Mouse (Mus musculus): Measurements from ENCODE around the gene Cenpu. TPM values are rescaled to one million over a fixed set of nuclear protein-coding genes. Genes with fewer than 3 reads are reported as not detected.

Cenpu gene
- polyA plus RNA-seq, 1 experiment from 2014 or later, result 21.6 TPM

- Histone ChIP-seq H3K36me3 (no peaks in the 10 kb centered on the region), H3K9ac (no peak overlapping the region), H3K4me3 (replicated peaks) (no peak overlapping the region), H3K4me2 (no peak overlapping the region), H3K27ac (no peak overlapping the region), H3K4me1 (replicated peaks) (peaks cover 67% of the 10 kb centered on the region), H3K27me3 (no peaks in the 10 kb centered on the region), H3K9me3 (replicated peaks) (no peaks in the 10 kb centered on the region)
- DNase-seq (no peak), ATAC-seq (ENCODE audit: low read depth) (no peak)
- 83% methylated on average over 9 of the region's 9 CpGs for WGBS (ENCODE audit: insufficient replicate concordance)
Measured at GRCm38 (mm10) chr8:46622446-46623270, 70.8 kb downstream of the Cenpu start.

DNA sequence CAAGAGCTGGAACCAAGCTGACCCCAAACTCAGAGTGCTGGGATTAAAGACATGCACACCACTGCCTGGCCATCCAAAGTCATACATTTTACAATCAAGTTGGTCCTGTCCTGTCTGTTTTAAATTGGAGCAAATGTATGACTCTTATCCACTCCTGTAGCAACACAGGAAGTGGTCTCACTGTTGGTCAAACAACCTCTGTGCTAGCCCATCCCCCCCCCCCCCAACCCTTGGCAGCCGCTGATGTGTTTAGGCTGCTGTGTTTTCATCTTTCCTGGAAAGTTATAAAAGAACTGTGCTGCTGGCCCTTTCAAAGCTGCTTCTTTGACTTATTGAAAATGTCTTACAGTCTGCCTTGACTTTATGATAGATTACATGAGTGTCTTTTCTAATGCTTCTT lies 73.3 kb downstream of the Cenpu start:
- WGBS (ENCODE audit: insufficient replicate concordance), result 26% methylated on average over 1 of the region's 1 CpGs
- H3K27ac ChIP-seq, result no peak overlapping the region
- ATAC-seq (ENCODE audit: low read depth) (no peak), DNase-seq (no peak)
- H3K4me3 ChIP-seq (replicated peaks), result no peak overlapping the region
- peaks cover 52% of the 10 kb centered on the region for H3K4me1 ChIP-seq (replicated peaks)
- no peak overlapping the region for H3K9ac ChIP-seq
- no peak overlapping the region for H3K4me2 ChIP-seq
- H3K36me3 ChIP-seq, result peaks cover 6% of the 10 kb centered on the region
- no peaks in the 10 kb centered on the region for H3K27me3 ChIP-seq
- H3K9me3 ChIP-seq (replicated peaks), result no peaks in the 10 kb centered on the region

DNA sequence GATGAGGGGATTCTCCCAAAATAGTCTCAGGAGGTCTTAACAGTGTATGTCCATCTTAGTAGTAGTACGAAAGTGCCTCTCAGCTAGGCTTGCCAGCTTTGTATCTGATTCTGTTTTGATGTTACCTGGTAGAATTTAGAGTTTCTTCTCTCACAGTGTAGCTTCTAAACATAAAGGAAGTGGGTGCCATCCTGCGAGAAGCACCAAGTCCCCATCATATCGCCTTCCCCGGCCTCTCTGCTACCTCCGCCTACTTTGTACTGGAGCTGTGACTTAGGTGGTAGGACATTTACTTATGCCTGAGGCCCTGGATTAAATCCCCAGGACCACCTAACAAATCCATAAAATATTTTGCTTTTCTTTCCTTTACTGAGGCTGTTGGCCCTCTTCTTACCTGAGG lies 74.8 kb downstream of the Cenpu start:
- Histone ChIP-seq H3K9me3 (replicated peaks) (no peaks in the 10 kb centered on the region), H3K4me1 (replicated peaks) (peaks cover 49% of the 10 kb centered on the region), H3K27me3 (no peaks in the 10 kb centered on the region), H3K4me3 (replicated peaks) (no peak overlapping the region), H3K9ac (no peak overlapping the region), H3K36me3 (peaks cover 17% of the 10 kb centered on the region), H3K27ac (no peak overlapping the region), H3K4me2 (no peak overlapping the region)
- ATAC-seq (ENCODE audit: low read depth), result no peak
- 85% methylated on average over 5 of the region's 5 CpGs for WGBS (ENCODE audit: insufficient replicate concordance)
- DNase-seq, result no peak

DNA sequence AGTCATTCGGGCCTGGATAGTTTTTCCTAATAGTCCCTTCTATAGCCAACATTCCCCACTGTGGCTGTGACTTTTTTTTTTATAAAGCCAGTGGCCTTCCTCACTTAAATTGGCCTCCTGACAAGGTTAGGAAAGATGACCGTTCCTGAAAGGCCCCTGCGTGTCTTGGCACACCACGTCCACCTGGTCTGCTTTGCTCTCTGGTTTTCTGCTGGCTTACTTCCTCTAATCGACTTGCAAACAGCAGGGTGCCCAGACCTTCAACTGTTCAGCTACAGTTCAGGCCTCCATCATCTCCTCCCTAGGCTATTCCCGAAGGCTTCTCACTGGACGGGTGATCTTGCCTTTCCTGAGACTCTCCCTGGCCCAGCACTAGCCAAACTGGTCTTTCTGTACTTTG lies 76.1 kb downstream of the Cenpu start:
- H3K36me3 ChIP-seq, result peaks cover 23% of the 10 kb centered on the region
- H3K27me3 ChIP-seq, result no peaks in the 10 kb centered on the region
- peaks cover 43% of the 10 kb centered on the region for H3K4me1 ChIP-seq (replicated peaks)
- H3K4me2 ChIP-seq, result no peak overlapping the region
- no peak for ATAC-seq (ENCODE audit: low read depth)
- WGBS (ENCODE audit: insufficient replicate concordance), result 58% methylated on average over 7 of the region's 7 CpGs
- DNase-seq, result no peak
- H3K4me3 ChIP-seq (replicated peaks), result no peak overlapping the region
- H3K9ac ChIP-seq, result no peak overlapping the region
- no peak overlapping the region for H3K27ac ChIP-seq
- no peaks in the 10 kb centered on the region for H3K9me3 ChIP-seq (replicated peaks)

DNA sequence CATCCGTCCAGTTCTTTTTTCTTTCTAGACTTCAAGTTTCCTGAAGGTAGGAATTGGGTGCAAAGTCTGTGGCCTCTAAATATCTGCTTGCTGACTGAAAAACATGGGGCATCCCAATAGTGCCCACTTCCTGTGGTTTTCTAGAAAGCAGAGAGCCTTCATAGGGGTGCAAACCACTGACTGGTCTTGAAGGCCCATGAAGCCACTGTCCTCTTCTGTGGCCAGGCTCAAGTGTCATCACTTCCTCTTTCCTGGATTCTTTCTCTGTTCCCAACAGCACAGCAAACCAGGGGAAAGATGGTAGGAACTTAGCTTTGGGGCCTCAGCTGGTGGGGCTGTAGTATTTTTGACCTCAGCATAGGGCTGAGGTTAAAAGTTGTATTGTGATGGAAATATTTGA lies 76.8 kb downstream of the Cenpu start:
- Histone ChIP-seq H3K4me3 (replicated peaks) (no peak overlapping the region), H3K9ac (no peak overlapping the region), H3K36me3 (peaks cover 30% of the 10 kb centered on the region), H3K4me1 (replicated peaks) (peaks cover 42% of the 10 kb centered on the region), H3K27ac (no peak overlapping the region), H3K9me3 (replicated peaks) (no peaks in the 10 kb centered on the region), H3K4me2 (no peak overlapping the region), H3K27me3 (no peaks in the 10 kb centered on the region)
- ATAC-seq (ENCODE audit: low read depth) (no peak), DNase-seq (no peak)
- WGBS (ENCODE audit: insufficient replicate concordance), result 77% methylated on average over 1 of the region's 1 CpGs

Other genes starting within 250 kb of the Cenpu start
- gene Acsl1, start 81.0 kb upstream of the Cenpu start, polyA plus RNA-seq (2015; fragmentation: Nextera tagmentation; extraction: Ambion mirVana), result 41.6 and 52.0 TPM in 2 replicates
- 9.9 and 12.7 TPM in 2 replicates for gene Primpol, start 65.2 kb downstream of the Cenpu start, polyA plus RNA-seq (2015; fragmentation: Nextera tagmentation; extraction: Ambion mirVana)
- gene Casp3, start 65.3 kb downstream of the Cenpu start, polyA plus RNA-seq (2015; fragmentation: Nextera tagmentation; extraction: Ambion mirVana), result 78.4 and 101 TPM in 2 replicates
- 11.1 and 15.9 TPM in 2 replicates for gene Irf2, start 187.7 kb downstream of the Cenpu start, polyA plus RNA-seq (2015; fragmentation: Nextera tagmentation; extraction: Ambion mirVana)

Data from liver, embryonic 13.5 days (tissue).